Mouse (Mus musculus): ENCODE results near the gene Gm44596.

Gm44596 gene

GRCm38 (mm10) chr6:128432356-128432915 lies 57.1 kb downstream of the Gm44596 start:
- DNase-seq = no peak

GRCm38 (mm10) chr6:128433566-128433965 lies 58.3 kb downstream of the Gm44596 start:
- no peak for DNase-seq

GRCm38 (mm10) chr6:128435474-128435873 lies 60.2 kb downstream of the Gm44596 start:
- DNase-seq = no peak

GRCm38 (mm10) chr6:128436356-128437005 lies 61.2 kb downstream of the Gm44596 start:
- no peak for DNase-seq

- DNase-seq = no peak
Measured at GRCm38 (mm10) chr6:128437288-128437687, 62.0 kb downstream of the Gm44596 start.

GRCm38 (mm10) chr6:128437731-128438316 lies 62.5 kb downstream of the Gm44596 start:
- DNase-seq = peak; percentile 56 to 58

GRCm38 (mm10) chr6:128438317-128438870 lies 63.1 kb downstream of the Gm44596 start, which contains the start of gene Fkbp4:
TSS of gene Fkbp4 (minus strand) at chr6:128438677.
- peak; percentile 95 to 96 for DNase-seq

GRCm38 (mm10) chr6:128438871-128439341 lies 63.6 kb downstream of the Gm44596 start:
- DNase-seq = no peak

GRCm38 (mm10) chr6:128440238-128440637 lies 64.9 kb downstream of the Gm44596 start:
- no peak for DNase-seq

GRCm38 (mm10) chr6:128445761-128446535 lies 70.6 kb downstream of the Gm44596 start:
- DNase-seq = peak; percentile 50 to 59

GRCm38 (mm10) chr6:128447063-128447462 lies 71.8 kb downstream of the Gm44596 start:
- DNase-seq = no peak

GRCm38 (mm10) chr6:128455835-128456605 lies 80.7 kb downstream of the Gm44596 start:
- DNase-seq = no peak
